Mouse (Mus musculus): ENCODE measurements around the gene Slc24a3.
A peak's percentile ranks its signal among the peaks of the same experiment; 100 is the strongest.

The Slc24a3 gene

GRCm38 (mm10) chr2:145434068-145434467 lies 266.5 kb downstream of the Slc24a3 start:
- DNase-seq (ENCODE audit: low spot score in 2 of 2), result no peak

GRCm38 (mm10) chr2:145438336-145438735 lies 270.8 kb downstream of the Slc24a3 start:
- DNase-seq (ENCODE audit: low spot score in 2 of 2), result no peak

- DNase-seq (ENCODE audit: low spot score in 2 of 2), result no peak
These were observed 272.2 kb downstream of the Slc24a3 start for GRCm38 (mm10) chr2:145439755-145440154.

GRCm38 (mm10) chr2:145457106-145457747 lies 289.7 kb downstream of the Slc24a3 start:
- no peak for DNase-seq (ENCODE audit: low spot score in 2 of 2)

GRCm38 (mm10) chr2:145460854-145461423 lies 293.4 kb downstream of the Slc24a3 start:
- no peak for DNase-seq (ENCODE audit: low spot score in 2 of 2)

GRCm38 (mm10) chr2:145462253-145462652 lies 294.7 kb downstream of the Slc24a3 start:
- DNase-seq (ENCODE audit: low spot score in 2 of 2), result no peak

GRCm38 (mm10) chr2:145468701-145469325 lies 301.3 kb downstream of the Slc24a3 start:
- no peak for DNase-seq (ENCODE audit: low spot score in 2 of 2)

GRCm38 (mm10) chr2:145477484-145477883 lies 309.9 kb downstream of the Slc24a3 start:
- no peak for DNase-seq (ENCODE audit: low spot score in 2 of 2)

- no peak for DNase-seq (ENCODE audit: low spot score in 2 of 2)
These were observed 312.1 kb downstream of the Slc24a3 start for GRCm38 (mm10) chr2:145479676-145480075.

- DNase-seq (ENCODE audit: low spot score in 2 of 2), result no peak
These were observed 332.7 kb downstream of the Slc24a3 start for GRCm38 (mm10) chr2:145500231-145500630.

- no peak for DNase-seq (ENCODE audit: low spot score in 2 of 2)
These were observed 333.9 kb downstream of the Slc24a3 start for GRCm38 (mm10) chr2:145501472-145501871.

GRCm38 (mm10) chr2:145507702-145508101 lies 340.1 kb downstream of the Slc24a3 start:
- no peak for DNase-seq (ENCODE audit: low spot score in 2 of 2)

- DNase-seq (ENCODE audit: low spot score in 2 of 2), result no peak
These were observed 343.2 kb downstream of the Slc24a3 start for GRCm38 (mm10) chr2:145510650-145511225.

GRCm38 (mm10) chr2:145515956-145516355 lies 348.4 kb downstream of the Slc24a3 start:
- DNase-seq (ENCODE audit: low spot score in 2 of 2), result no peak

- peak; percentile 84 to 92 for DNase-seq (ENCODE audit: low spot score in 2 of 2)
These were observed 349.8 kb downstream of the Slc24a3 start for GRCm38 (mm10) chr2:145517346-145517745.

- DNase-seq (ENCODE audit: low spot score in 2 of 2), result peak in 1 of 2 experiments; percentile 45
These were observed 354.5 kb downstream of the Slc24a3 start for GRCm38 (mm10) chr2:145522017-145522416.

GRCm38 (mm10) chr2:145523381-145523780 lies 355.8 kb downstream of the Slc24a3 start:
- DNase-seq (ENCODE audit: low spot score in 2 of 2), result no peak

- no peak for DNase-seq (ENCODE audit: low spot score in 2 of 2)
These were observed 359.6 kb downstream of the Slc24a3 start for GRCm38 (mm10) chr2:145527151-145527550.

- DNase-seq (ENCODE audit: low spot score in 2 of 2), result no peak
These were observed 363.4 kb downstream of the Slc24a3 start for GRCm38 (mm10) chr2:145530941-145531353.

- no peak for DNase-seq (ENCODE audit: low spot score in 2 of 2)
These were observed 365.5 kb downstream of the Slc24a3 start for GRCm38 (mm10) chr2:145533086-145533485.

- DNase-seq (ENCODE audit: low spot score in 2 of 2), result no peak
These were observed 367.8 kb downstream of the Slc24a3 start for GRCm38 (mm10) chr2:145535307-145535706.

- DNase-seq (ENCODE audit: low spot score in 2 of 2), result no peak
These were observed 368.2 kb downstream of the Slc24a3 start for GRCm38 (mm10) chr2:145535774-145536173.

GRCm38 (mm10) chr2:145536986-145537385 lies 369.4 kb downstream of the Slc24a3 start:
- DNase-seq (ENCODE audit: low spot score in 2 of 2), result no peak
